Mouse (Mus musculus) testis, adult 2 months (tissue): Measurements from ENCODE around the gene Kcnh6. TPM values are rescaled to one million over a fixed set of nuclear protein-coding genes. Genes with fewer than 3 reads are reported as not detected.

ENCODE experiments used
- H3K27ac ChIP-seq: fragments of 200-500 bp; 2 replicates; pipeline ENCODE4 v1.5.1; 2012; ENCODE audit warnings: low read depth, low read length; ENCODE audit not compliant: control insufficient read depth, insufficient read depth
- H3K27me3 ChIP-seq: fragments of 200-500 bp; 2 replicates; pipeline ENCODE4 v1.6.1; 2012; ENCODE audit warnings: mild to moderate bottlenecking, low read length, moderate library complexity; ENCODE audit not compliant: control insufficient read depth, insufficient read depth
- H3K36me3 ChIP-seq: fragments of 200-500 bp; 2 replicates; pipeline ENCODE4 v1.6.1; 2012; ENCODE audit warnings: mild to moderate bottlenecking, low read length; ENCODE audit not compliant: control insufficient read depth, insufficient read depth
- H3K4me1 ChIP-seq: fragments of 200-500 bp; 2 replicates; pipeline ENCODE4 v1.6.1; 2012; ENCODE audit warnings: low read length; ENCODE audit not compliant: control insufficient read depth, insufficient read depth
- H3K4me3 ChIP-seq: fragments of 200-500 bp; 2 replicates; pipeline ENCODE4 v1.5.1; 2012; ENCODE audit warnings: low read depth, mild to moderate bottlenecking, low read length, moderate library complexity, mixed read lengths; ENCODE audit not compliant: control insufficient read depth
- CTCF ChIP-seq: fragments of 200-500 bp; IDR thresholded peaks from 2 replicates; pipeline ENCODE4 v1.5.1; 2012; ENCODE audit warnings: low read depth, mild to moderate bottlenecking, inconsistent platforms, low read length, moderate library complexity; ENCODE audit not compliant: control insufficient read depth, insufficient read depth, insufficient replicate concordance
- POLR2A ChIP-seq: fragments of 200-500 bp; IDR thresholded peaks from 2 replicates; pipeline ENCODE4 v1.6.1; 2012; ENCODE audit warnings: low read depth, mild to moderate bottlenecking, inconsistent platforms, low read length, moderate library complexity; ENCODE audit not compliant: control insufficient read depth
- polyA plus RNA-seq: library from polyadenylated mRNA; depleted of rRNA; stranded (reverse); fragments of >200 nt; gene quantifications from 2 replicates; pipeline ENCODE4 v1.2.3, GENCODE M21; 2012

Gene Kcnh6
- polyA plus RNA-seq, 1 experiment: 0.46 TPM

GRCm38 (mm10) chr11:106046584-106046983, 38.7 kb downstream of the Kcnh6 start:
- H3K4me3 ChIP-seq: no peak overlapping the region
- TF ChIP-seq CTCF: no peak
- TF ChIP-seq POLR2A: no peak
- peaks cover 3% of the 10 kb centered on the region for H3K36me3 ChIP-seq
- H3K4me1 ChIP-seq: no peaks in the 10 kb centered on the region; the same call in 1 of the 2 replicates
- H3K27me3 ChIP-seq: no peaks in the 10 kb centered on the region
- H3K27ac ChIP-seq: no peak overlapping the region

- Histone ChIP-seq H3K36me3 (peaks cover 4% of the 10 kb centered on the region), H3K4me3 (no peak overlapping the region), H3K4me1 (no peaks in the 10 kb centered on the region), H3K27me3 (no peaks in the 10 kb centered on the region), H3K27ac (no peak overlapping the region)
- TF ChIP-seq CTCF: no peak
- no peak for TF ChIP-seq POLR2A
These were observed 46.0 kb downstream of the Kcnh6 start for GRCm38 (mm10) chr11:106053921-106054320.

GRCm38 (mm10) chr11:106054600-106054999, 46.7 kb downstream of the Kcnh6 start:
- Histone ChIP-seq H3K4me3 (no peak overlapping the region), H3K27me3 (no peaks in the 10 kb centered on the region), H3K27ac (no peak overlapping the region), H3K4me1 (no peaks in the 10 kb centered on the region), H3K36me3 (peaks cover 6% of the 10 kb centered on the region)
- no peak for TF ChIP-seq CTCF
- TF ChIP-seq POLR2A: no peak

DNA sequence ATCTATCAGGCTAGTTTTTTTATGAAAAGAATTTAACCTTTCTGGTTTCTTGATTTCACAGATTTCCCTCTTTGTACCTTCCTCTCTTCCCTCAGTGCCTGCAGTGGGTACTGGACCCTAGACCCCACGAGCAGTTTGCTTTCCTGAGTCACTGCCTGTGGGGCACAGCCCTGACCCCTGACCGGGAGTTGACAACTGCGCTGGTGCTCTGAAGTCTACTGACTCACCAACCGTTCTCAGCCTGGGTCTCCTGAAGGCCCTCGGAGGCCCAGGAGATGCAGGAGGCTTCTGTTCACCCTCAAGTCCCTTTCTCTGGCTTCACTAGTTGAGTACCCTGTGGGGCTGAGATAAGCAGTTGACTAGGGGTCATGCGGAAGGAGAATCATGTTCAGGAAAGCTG, 47.4 kb downstream of the Kcnh6 start:
- no peak overlapping the region for H3K4me3 ChIP-seq
- TF ChIP-seq POLR2A (no peak), CTCF (no peak)
- H3K27ac ChIP-seq: no peak overlapping the region
- no peaks in the 10 kb centered on the region for H3K27me3 ChIP-seq
- H3K36me3 ChIP-seq: peaks cover 6% of the 10 kb centered on the region
- no peaks in the 10 kb centered on the region for H3K4me1 ChIP-seq

DNA sequence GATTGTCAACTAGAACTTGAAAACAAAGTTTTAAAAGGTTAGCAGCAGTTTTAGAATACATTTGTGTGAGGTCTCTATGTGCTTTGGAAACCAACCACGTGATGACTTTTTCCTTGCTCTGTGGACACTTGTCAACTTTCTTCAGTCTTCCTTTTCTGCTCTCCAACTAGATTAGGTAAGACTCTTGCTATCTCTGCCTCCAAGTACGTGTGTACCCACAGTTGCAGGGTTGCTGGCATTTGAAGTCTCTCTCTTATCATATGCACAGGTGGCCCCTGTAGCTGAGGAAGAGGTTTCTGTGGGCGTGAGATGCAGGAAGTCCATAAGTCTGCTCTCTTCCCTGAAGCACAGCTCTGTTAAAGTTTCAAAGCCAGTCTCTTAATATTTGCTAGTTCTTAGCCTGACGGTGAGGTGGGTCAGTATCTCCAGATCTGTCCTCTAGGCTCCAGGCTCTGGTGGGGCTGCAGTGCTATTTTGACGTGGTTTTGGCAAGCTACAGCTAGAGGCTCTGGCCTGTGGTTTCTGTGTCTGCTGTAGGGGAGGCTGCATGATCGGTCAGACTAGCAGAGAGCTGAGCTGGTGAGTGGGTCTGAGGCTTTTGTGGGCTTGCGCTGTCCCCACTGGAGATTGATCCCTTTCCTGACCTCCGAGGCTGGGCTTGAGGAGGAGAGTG, 49.0 kb downstream of the Kcnh6 start:
- no peaks in the 10 kb centered on the region for H3K27me3 ChIP-seq
- TF ChIP-seq CTCF (no peak), POLR2A (no peak)
- no peaks in the 10 kb centered on the region for H3K4me1 ChIP-seq
- H3K4me3 ChIP-seq: no peak overlapping the region
- peaks cover 6% of the 10 kb centered on the region; the same call in 1 of the 2 replicates for H3K36me3 ChIP-seq
- no peak overlapping the region for H3K27ac ChIP-seq

DNA sequence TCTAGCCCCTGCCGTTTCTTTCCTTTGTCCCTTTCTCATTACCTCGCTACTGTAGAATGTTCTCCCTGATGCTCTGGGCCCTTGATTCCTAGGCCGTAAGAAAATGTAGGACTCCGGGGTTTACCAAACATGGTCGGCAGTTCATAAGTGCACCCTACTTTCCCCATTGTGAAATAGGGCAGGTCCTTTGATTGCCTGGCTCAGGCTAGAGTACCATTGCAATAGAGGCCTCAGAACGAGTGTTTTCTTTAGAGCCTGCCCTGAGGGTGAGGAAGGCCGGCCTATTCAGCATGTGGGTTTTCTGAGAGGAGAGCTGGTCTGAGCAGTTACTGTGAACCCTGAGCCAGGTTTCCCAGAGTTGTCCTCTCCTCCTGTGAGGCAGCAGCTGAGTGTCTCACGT, 50.1 kb downstream of the Kcnh6 start:
- H3K4me1 ChIP-seq: no peaks in the 10 kb centered on the region
- H3K27ac ChIP-seq: no peak overlapping the region
- H3K27me3 ChIP-seq: no peaks in the 10 kb centered on the region
- no peak overlapping the region for H3K4me3 ChIP-seq
- no peak for TF ChIP-seq CTCF
- no peak for TF ChIP-seq POLR2A
- peaks cover 3% of the 10 kb centered on the region; the same call in 1 of the 2 replicates for H3K36me3 ChIP-seq

DNA sequence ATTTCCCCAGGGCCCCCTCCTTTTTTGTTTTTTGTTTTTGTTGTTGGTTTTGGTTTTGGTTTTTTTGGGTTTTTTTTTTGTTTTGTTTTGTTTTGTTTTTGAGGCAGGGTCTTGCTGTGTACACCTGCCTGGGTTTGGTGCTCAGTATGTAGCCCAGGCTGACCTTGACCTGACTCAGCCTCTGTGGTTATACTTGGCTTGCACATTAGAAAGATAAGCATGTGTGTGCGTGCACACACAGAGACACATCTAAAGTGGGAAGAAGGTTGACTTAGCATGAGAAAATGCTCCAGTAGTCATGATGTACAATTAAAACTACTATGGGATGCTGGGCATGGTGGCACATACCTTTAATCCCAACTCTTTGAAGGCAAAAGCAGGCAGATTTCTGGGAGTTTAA, 52.6 kb downstream of the Kcnh6 start:
- Histone ChIP-seq H3K27ac (no peak overlapping the region), H3K36me3 (peaks cover 1% of the 10 kb centered on the region; the same call in 1 of the 2 replicates), H3K4me3 (no peak overlapping the region), H3K4me1 (no peaks in the 10 kb centered on the region), H3K27me3 (no peaks in the 10 kb centered on the region)
- TF ChIP-seq CTCF (no peak), POLR2A (no peak)
